Mouse (Mus musculus): ENCODE measurements around the gene Pard3b.

DNA sequence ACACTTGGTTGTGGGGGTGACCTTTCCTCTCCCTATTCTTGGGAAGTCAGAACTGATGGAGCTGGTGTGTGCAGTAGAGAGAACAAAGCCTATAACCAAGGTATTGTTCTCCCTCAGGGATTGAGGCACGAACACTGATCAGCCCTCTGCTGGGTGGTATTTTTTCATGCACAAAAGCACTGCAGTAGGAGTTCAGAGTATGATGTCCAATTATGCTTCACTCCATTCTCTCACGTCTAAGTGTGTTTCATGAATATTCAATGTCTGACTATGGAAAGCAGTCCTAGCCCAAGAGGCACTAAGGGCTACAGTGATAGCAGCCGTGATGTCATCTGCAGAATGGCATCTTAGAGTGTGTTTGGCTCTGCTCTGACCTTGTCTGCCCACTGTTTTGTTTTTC lies 359.1 kb downstream of the Pard3b start:
- TF ChIP-seq POLR2A (IDR thresholded peaks at IDR 0.05; ENCODE audit: control insufficient read depth, extremely low read depth, insufficient read depth, low read length, poor library complexity) (no peak), CTCF (IDR thresholded peaks at IDR 0.05; ENCODE audit: borderline replicate concordance, control insufficient read depth, extremely low read depth, insufficient read depth, low read length, poor library complexity) (no peak)

All from thymus, adult 2 months (tissue).